Mouse (Mus musculus): Measurements from ENCODE around the gene C1qtnf9. TPM values are rescaled to one million over a fixed set of nuclear protein-coding genes. Genes with fewer than 3 reads are reported as not detected.

Gene C1qtnf9
- total RNA-seq, 2 experiments from 2014 or later = 19.4 to 25.8 TPM

DNA sequence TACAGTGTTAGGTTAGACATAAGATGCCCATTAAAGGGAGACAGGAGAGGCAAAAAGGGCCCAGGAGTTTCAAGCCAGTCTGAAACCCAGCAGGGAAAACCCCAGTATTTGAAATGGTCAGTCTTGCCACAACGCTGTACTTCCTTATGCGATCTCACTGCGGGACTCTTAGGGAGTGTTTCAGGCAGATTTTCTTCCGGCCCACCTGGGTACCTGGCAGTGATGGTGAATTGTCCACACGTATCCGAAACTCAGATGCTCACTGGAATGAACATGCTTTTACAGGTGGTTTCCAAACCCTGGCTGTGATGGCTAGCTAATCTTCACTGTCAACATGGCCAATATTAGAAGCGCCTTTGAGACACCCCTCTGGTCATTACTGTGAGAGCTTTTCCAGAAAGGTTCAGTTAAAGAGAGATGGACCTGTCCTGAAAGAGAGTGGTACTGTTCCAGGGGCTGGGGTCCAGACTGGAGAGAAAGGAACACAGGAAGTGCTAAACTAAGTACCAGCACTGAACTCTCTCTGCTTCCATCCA lies 14.3 kb downstream of the C1qtnf9 start:
- no peak for DNase-seq
- intact Hi-C loops (cut with DNase I) = no loop called here

DNA sequence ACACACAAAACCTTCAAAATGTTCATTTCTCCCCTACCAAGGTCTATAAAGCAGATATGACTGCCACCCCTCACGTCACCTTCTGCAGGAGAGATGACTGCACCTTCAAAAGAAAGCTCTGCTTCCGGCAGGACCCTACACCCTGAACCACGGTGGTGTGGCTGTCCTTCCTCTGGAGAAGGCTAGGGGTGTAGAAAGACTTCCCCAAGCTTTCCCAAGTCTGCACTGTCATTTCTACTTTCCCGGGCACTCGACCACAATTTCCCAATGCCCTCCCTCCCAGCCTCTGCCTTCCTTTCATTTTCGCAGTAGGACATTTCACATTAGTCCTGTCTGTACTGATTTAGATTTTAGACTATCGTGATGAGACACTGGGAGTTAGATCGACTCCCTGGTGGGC lies 15.3 kb downstream of the C1qtnf9 start:
- DNase-seq = no peak
- intact Hi-C loops (cut with DNase I) = no loop called here

GRCm38 (mm10) chr14:60784427-60785315 lies 16.7 kb downstream of the C1qtnf9 start, which contains the start of gene Mipep:
Gene Mipep, plus strand, starts transcription at chr14:60784573.
- DNase-seq = peak; percentile 67 to 72
- intact Hi-C loops (cut with DNase I) = no loop called here

GRCm38 (mm10) chr14:60790103-60790502 lies 22.2 kb downstream of the C1qtnf9 start:
- intact Hi-C loops (cut with DNase I) = no loop called here
- no peak for DNase-seq

DNA sequence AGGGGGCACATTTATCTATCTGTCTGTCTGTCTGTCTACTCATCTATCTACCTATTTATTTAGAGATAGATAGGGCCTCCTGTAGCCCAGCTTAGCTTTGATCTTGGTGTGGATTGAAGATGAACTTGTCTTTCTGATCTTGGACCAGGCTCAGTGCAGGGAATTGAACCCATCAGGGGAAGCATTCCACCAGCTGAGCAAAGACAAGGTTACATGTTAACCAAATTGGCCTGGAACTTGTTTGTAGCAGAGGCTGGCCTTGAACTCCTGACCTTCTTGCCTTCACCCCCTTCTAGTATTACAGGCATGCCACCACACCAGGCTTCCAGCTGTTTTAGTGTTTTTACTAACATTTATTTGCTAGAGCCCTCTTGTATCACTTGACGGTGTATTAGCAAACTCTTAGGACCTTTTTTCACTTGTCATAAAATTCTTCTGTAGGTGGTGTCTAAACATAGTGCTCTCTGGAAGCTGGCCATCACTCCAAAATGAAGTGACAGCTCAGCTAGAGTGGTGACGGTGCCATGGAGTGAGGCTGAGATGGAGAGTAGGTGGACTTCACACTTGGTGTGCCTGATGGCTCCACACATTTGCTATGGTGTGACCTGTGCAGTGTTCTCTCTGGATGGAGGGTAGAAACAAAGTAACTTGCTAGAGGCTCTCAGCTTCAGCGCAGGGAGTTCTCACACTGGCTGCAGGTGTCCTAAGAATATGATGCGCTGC lies 28.8 kb downstream of the C1qtnf9 start:
- intact Hi-C loops (cut with DNase I) = loop anchor here (5.0 kb wide), 1 partner anchor 496 kb away; no protein-coding TSS in a partner anchor
- no peak for DNase-seq

GRCm38 (mm10) chr14:60797596-60797995 lies 29.7 kb downstream of the C1qtnf9 start:
- DNase-seq = no peak
- intact Hi-C loops (cut with DNase I) = loop anchor here (5.0 kb wide), 1 partner anchor 495 kb away; no protein-coding TSS in a partner anchor

GRCm38 (mm10) chr14:60798721-60799120 lies 30.8 kb downstream of the C1qtnf9 start:
- no peak for DNase-seq
- intact Hi-C loops (cut with DNase I) = loop anchor here (2.0 to 5.0 kb wide), 2 partner anchors 314 to 494 kb away; no protein-coding TSS in a partner anchor

DNA sequence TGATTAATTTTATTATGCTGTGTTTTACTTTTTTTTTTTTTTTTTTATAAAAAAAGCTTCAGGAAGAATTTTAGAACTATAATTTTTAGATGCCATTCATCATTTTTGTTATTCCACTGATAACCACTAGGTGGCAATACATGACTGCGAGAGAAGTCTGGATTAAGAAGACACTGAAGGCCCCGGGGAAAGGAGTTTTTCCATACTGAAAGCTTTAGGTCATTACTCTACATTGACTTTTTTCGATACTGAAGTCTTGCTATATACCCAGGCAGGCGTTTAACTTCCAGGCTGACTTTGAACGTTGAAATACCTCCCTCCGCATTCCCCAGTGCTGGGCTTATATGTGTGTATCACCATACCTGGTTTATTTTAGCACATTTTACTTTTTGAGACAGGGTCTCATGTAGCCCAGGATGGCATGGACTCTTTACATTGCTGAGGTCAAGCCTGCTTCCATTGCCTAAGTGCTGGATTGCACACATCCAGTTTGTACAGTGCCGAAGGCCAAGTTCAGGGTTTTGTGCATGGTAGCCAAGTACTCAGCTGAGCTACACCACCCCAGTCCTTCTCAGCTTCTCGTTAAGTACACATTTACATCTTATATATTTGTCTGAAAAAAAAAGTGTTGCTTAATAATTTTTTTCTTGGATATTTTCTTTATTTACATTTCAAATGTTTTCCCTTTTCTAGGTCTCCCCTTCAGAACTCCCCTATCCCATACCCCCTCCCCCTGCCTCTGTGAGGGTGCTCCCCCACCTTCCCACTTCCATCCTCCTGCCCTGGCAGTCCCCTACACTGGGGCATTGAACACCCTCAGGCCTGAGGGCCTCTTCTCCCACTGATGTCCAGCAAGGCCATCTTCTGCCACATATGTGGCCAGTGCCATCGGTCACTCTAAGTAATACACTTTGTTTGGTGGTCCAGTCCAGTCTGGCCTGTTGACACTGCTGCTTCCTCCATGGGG lies 32.1 kb downstream of the C1qtnf9 start:
- intact Hi-C loops (cut with DNase I) = loop anchor here (2.0 to 5.0 kb wide), 3 partner anchors 287 to 492 kb away; no protein-coding TSS in a partner anchor
- DNase-seq = no peak

DNA sequence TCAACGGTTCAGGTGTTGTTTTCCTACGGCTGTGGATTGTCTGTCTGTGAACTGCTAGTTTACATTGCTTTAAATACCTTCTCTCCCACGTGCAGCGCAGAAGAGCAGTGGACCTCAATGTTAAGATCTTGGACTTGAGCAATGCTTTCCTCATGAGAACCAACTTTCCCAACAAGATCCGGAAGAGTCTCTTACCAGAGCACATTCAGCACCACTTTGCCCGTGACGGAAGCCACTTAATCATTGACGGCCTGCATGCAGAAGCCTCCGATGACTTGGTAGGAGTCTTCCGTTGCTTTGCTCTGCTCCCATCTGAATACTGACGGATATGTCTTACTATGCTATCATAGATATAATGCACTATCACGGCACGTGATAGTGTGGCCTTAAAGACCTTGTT lies 34.1 kb downstream of the C1qtnf9 start:
- DNase-seq = no peak
- intact Hi-C loops (cut with DNase I) = loop anchor here (5.0 kb wide), 1 partner anchor 285 kb away; no protein-coding TSS in a partner anchor

DNA sequence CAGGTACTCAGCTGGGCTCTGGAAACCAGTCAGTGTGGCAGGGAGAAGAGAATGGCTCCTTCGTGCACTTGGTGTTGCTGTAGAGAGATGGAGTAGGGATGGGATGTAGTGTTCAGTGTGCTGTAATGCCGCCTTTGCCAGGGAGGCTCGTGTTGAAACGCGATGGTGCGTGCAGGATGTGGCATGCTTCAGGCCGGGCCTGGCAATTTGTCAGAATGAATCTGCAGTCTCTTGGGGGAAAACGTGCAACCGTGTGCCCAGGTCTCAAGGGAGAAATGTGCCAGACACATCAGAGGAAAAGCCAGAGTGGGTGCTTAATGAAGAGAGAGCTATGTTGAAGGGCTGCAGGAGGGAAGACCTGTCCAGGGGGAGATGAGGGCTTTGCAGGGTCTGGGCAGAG lies 37.0 kb downstream of the C1qtnf9 start:
- no peak for DNase-seq
- intact Hi-C loops (cut with DNase I) = loop anchor here (5.0 kb wide), 1 partner anchor 282 kb away; no protein-coding TSS in a partner anchor

DNA sequence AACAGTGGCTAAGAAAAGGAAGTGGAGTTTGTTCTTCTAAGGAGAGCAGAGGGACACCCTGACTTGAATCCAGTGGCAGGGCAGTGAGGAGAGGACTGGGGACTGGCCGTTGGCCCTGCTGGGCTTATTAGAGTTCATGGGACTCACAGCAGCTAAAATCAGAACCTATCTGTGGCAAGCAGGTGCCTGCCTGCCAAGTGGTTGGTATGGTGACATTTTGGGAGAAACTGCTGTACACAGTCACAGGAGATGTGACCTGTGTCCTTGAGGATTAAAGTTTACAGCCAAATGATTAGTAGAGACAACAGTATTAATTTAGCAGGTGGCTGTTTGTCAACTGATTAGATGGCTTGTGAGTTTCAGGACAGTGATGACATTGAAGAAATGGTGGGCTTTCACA lies 37.9 kb downstream of the C1qtnf9 start:
- no peak for DNase-seq
- intact Hi-C loops (cut with DNase I) = no loop called here

GRCm38 (mm10) chr14:60806891-60807344 lies 39.0 kb downstream of the C1qtnf9 start:
- intact Hi-C loops (cut with DNase I) = no loop called here
- DNase-seq = no peak

DNA sequence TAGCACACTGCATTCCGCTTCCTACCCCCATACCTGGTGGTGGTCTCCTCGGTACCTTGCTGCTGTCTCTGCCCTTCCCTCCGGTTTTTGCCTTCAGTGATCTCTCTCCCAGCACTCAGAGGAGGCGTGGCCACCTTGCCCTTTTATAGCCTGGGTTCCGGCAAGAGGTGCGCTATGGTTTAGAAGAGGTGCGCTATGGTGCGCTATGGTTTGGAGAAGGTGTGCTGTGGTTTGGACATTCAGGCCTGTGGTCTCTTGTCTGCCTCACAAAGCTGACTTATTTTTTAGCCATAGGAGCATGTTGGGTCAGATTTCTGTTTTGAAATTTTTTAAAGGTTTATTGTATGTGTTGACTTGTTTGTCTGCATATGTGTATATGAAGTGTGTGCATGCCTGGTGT lies 41.9 kb downstream of the C1qtnf9 start:
- intact Hi-C loops (cut with DNase I) = no loop called here
- no peak for DNase-seq

DNA sequence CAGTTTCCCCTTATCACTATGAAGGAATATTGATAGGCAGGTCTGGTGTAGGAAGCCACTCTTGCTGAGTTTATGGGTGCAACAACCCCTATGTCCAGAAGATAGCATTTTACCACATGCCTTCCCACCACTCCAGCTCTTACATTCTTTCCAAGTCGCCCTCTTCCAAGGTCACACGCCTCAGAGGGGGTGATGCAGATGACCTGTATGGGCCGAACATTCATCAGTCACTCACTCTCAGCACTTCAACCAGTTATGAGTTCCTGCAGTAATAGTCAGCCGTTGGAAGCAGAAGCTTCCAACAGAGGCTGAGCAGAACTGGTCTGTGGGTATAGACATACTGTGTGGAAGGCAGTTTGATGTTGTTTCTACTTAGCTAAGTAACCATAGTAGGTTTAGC lies 43.6 kb downstream of the C1qtnf9 start:
- DNase-seq = no peak
- intact Hi-C loops (cut with DNase I) = no loop called here

GRCm38 (mm10) chr14:60815098-60815497 lies 47.2 kb downstream of the C1qtnf9 start:
- no peak for DNase-seq
- intact Hi-C loops (cut with DNase I) = no loop called here

DNA sequence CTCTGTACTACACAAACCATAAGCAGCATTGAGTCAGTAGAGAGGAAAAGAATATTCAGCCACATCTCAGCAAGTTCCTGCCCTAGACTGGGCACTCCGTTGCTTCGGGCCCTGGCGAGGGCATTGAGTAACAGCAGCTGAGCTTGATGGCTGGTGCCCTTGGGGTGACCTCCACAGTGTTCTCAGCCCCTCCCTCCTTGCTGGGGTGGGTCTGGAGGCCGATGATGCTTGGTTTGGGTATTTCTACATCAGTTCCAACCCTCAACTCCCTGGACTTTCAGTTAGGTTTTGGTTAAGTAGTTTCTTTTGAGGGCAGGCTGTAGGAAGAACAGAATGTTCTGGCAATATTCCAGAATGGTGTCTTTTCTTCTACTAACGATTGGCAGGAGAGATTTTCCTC lies 50.1 kb downstream of the C1qtnf9 start:
- DNase-seq = no peak
- intact Hi-C loops (cut with DNase I) = no loop called here

GRCm38 (mm10) chr14:60830096-60830495 lies 62.2 kb downstream of the C1qtnf9 start:
- intact Hi-C loops (cut with DNase I) = no loop called here
- DNase-seq = no peak
